In genomic region chr2:152411471-152411870, GRCm38 (mm10) we compare ENCODE assay signal across 10 mouse cellular contexts. TPM values are rescaled to one million over a fixed set of nuclear protein-coding genes. Genes with fewer than 3 reads are reported as not detected.
DNase-seq lines count a peak whose midpoint lies in the region; ATAC-seq and TF ChIP-seq lines count a peak whose summit lies in the region.
"Had no signal": no experiment of that assay in that cellular context is flagged by ENCODE, and none has a peak within 500 bp of the region (broad histone marks: within the 10 kb centered on the region; RNA-seq: fewer than 3 reads in every experiment).

No protein-coding gene starts in this region.

- peak overlapping the region; percentile 93 for H3K27ac ChIP-seq in forebrain, embryonic 14.5 days (ENCODE audit: low read depth, low read length)
- H3K27ac ChIP-seq in liver, embryonic 12.5 days, result peak overlapping the region; percentile 93

- peaks cover 13% of the 10 kb centered on the region for H3K9me3 ChIP-seq in E14TG2a.4 (ENCODE audit: low read length)
- no peaks in the 10 kb centered on the region for H3K9me3 ChIP-seq in forebrain, embryonic 14.5 days (replicated peaks; ENCODE audit: control insufficient read depth, low read length)
- peaks cover 9% of the 10 kb centered on the region for H3K9me3 ChIP-seq in liver, embryonic 12.5 days (replicated peaks)

- H3K9ac ChIP-seq in forebrain, embryonic 14.5 days (ENCODE audit: low read length), result peak overlapping the region; percentile 44
- H3K9ac ChIP-seq in liver, embryonic 12.5 days, result peak overlapping the region; percentile 98; the same call in 1 of the 2 replicates

- H3K4me3 ChIP-seq in E14TG2a.4 (replicated peaks; ENCODE audit: low read length), result peak overlapping the region; percentile 92
- peak overlapping the region; percentile 94 for H3K4me3 ChIP-seq in forebrain, embryonic 14.5 days (ENCODE audit: low read depth, low read length)
- H3K4me3 ChIP-seq in liver, embryonic 12.5 days, result peak overlapping the region; percentile 98

- ATAC-seq in frontal cortex, adult (ENCODE audit: low TSS enrichment), result 0 out of 2 replicates have a peak, but pooled peaks have one; percentile 0
- ATAC-seq in forebrain, embryonic 14.5 days, result no peak
- no peak for ATAC-seq in liver, embryonic 12.5 days

- WGBS in forebrain, embryonic 14.5 days, result 5% methylated on average over 7 of the region's 7 CpGs
- 24% methylated on average over 7 of the region's 7 CpGs for WGBS in liver, embryonic 12.5 days (ENCODE audit: insufficient replicate concordance)

- DNase-seq in frontal cortex, adult 2 months (ENCODE audit: extremely low spot score in 1 of 2, low spot score in 1 of 2), result no peak
- no peak for DNase-seq in forebrain, embryonic 14.5 days (ENCODE audit: low spot score)
- no peak for DNase-seq in T-cell, adult 2 months (ENCODE audit: low spot score)
- no peak for DNase-seq in adipocyte (ENCODE audit: low spot score)
- DNase-seq in lung, postnatal 10 days, result no peak

- peak overlapping the region; percentile 86 for H3K4me2 ChIP-seq in forebrain, embryonic 14.5 days (ENCODE audit: low read length)
- peak overlapping the region; percentile 91 for H3K4me2 ChIP-seq in liver, embryonic 12.5 days

- TF ChIP-seq CTCF in E14TG2a.4 (conservative IDR thresholded peaks at IDR 0.05; ENCODE audit: low read length), result no peak

- H3K27me3 ChIP-seq in E14TG2a.4 (ENCODE audit: insufficient read depth, low read length), result no peaks in the 10 kb centered on the region
- H3K27me3 ChIP-seq in forebrain, embryonic 14.5 days (replicated peaks; ENCODE audit: control insufficient read depth, insufficient read depth, low read length), result no peaks in the 10 kb centered on the region
- H3K27me3 ChIP-seq in liver, embryonic 12.5 days (replicated peaks), result no peaks in the 10 kb centered on the region

- peaks cover 52% of the 10 kb centered on the region for H3K4me1 ChIP-seq in E14TG2a.4 (replicated peaks; ENCODE audit: low read depth, low read length)
- peaks cover 20% of the 10 kb centered on the region for H3K4me1 ChIP-seq in forebrain, embryonic 14.5 days (ENCODE audit: control insufficient read depth, insufficient read depth, low read length)
- peaks cover 62% of the 10 kb centered on the region for H3K4me1 ChIP-seq in liver, embryonic 12.5 days

- H3K36me3 ChIP-seq in E14TG2a.4 (ENCODE audit: insufficient read depth, low read length), result peaks cover 13% of the 10 kb centered on the region
- H3K36me3 ChIP-seq in forebrain, embryonic 14.5 days (ENCODE audit: control insufficient read depth, insufficient read depth, low read length), result no peaks in the 10 kb centered on the region
- peaks cover 14% of the 10 kb centered on the region for H3K36me3 ChIP-seq in liver, embryonic 12.5 days

RNA-seq across cellular contexts. Expression of gene Zcchc3, which starts 3.4 kb away (rescaled TPM):
- 9.2 and 9.7 TPM in 2 replicates for polyA plus RNA-seq in frontal cortex, adult 2 months (2012; rRNA removed)
- polyA plus RNA-seq in forebrain, embryonic 14.5 days (2014; fragmentation: Nextera tagmentation; extraction: Ambion mirVana), result 17.3 and 18.2 TPM in 2 replicates
- 29.4 and 29.7 TPM in 2 replicates for polyA plus RNA-seq in liver, embryonic 12.5 days (2016; fragmentation: Nextera tagmentation; extraction: Ambion mirVana)
- polyA plus RNA-seq: C2C12 had no signal

RNA-seq across cellular contexts. Expression of gene 6820408C15Rik, which starts 3.9 kb away (rescaled TPM):
- 4.4 and 4.5 TPM in 2 replicates for polyA plus RNA-seq in frontal cortex, adult 2 months (2012; rRNA removed)
- polyA plus RNA-seq in forebrain, embryonic 14.5 days (2014; fragmentation: Nextera tagmentation; extraction: Ambion mirVana), result 2.3 and 2.8 TPM in 2 replicates
- 0.27 and 0.35 TPM in 2 replicates for polyA plus RNA-seq in liver, embryonic 12.5 days (2016; fragmentation: Nextera tagmentation; extraction: Ambion mirVana)

RNA-seq across cellular contexts. Expression of gene Sox12, which starts 13.6 kb away (rescaled TPM):
- 22.7 and 23.4 TPM in 2 replicates for polyA plus RNA-seq in frontal cortex, adult 2 months (2012; rRNA removed)
- 18.2 and 21.8 TPM in 2 replicates for polyA plus RNA-seq in forebrain, embryonic 14.5 days (2014; fragmentation: Nextera tagmentation; extraction: Ambion mirVana)
- 3.5 and 3.7 TPM in 2 replicates for polyA plus RNA-seq in liver, embryonic 12.5 days (2016; fragmentation: Nextera tagmentation; extraction: Ambion mirVana)

RNA-seq across cellular contexts. Expression of gene Nrsn2, which starts 35.0 kb away (rescaled TPM):
- polyA plus RNA-seq in frontal cortex, adult 2 months (2012; rRNA removed), result 99.0 and 113 TPM in 2 replicates
- 18.9 and 21.8 TPM in 2 replicates for polyA plus RNA-seq in forebrain, embryonic 14.5 days (2014; fragmentation: Nextera tagmentation; extraction: Ambion mirVana)
- polyA plus RNA-seq in liver, embryonic 12.5 days (2016; fragmentation: Nextera tagmentation; extraction: Ambion mirVana), result 0.08 TPM in 1 of 2 replicates, not detected in the other
- polyA plus RNA-seq: C2C12; spleen, adult 2 months had no signal

RNA-seq across cellular contexts. Expression of gene Defb23, which starts 52.9 kb away (rescaled TPM):
- polyA plus RNA-seq in frontal cortex, adult 2 months (2012; rRNA removed), result not detected in 2 replicates
- polyA plus RNA-seq in forebrain, embryonic 14.5 days (2014; fragmentation: Nextera tagmentation; extraction: Ambion mirVana), result not detected in 2 replicates
- polyA plus RNA-seq in liver, embryonic 12.5 days (2016; fragmentation: Nextera tagmentation; extraction: Ambion mirVana), result not detected in 2 replicates
- polyA plus RNA-seq: C2C12; spleen, adult 2 months had no signal
